Mouse (Mus musculus) adrenal gland, adult 10 weeks (tissue): ENCODE results near the gene Kcnc3. TPM values are rescaled to one million over a fixed set of nuclear protein-coding genes. Genes with fewer than 3 reads are reported as not detected.

Experiments used
- polyA plus RNA-seq: library from polyadenylated mRNA; stranded (reverse); fragments of 350-450 nt; fragmentation: Illumina TruSeq; extraction: RNeasy Lipid Tissue Mini Kit (QIAGEN cat#74804); gene quantifications from one replicate; pipeline ENCODE4 v1.2.3, GENCODE M21; 2014; ENCODE audit warnings: low read depth, low replicate concordance

Kcnc3 gene
- polyA plus RNA-seq, result 1.1 TPM

GRCm38 (mm10) chr7:44590402-44591347 lies at the start of gene Kcnc3:
TSS of gene Kcnc3 (plus strand) at chr7:44590664.

GRCm38 (mm10) chr7:44548497-44549087 lies 41.9 kb upstream of the Kcnc3 start, which contains the start of gene Pold1:
TSS of gene Pold1 (minus strand) at chr7:44548849.

DNA sequence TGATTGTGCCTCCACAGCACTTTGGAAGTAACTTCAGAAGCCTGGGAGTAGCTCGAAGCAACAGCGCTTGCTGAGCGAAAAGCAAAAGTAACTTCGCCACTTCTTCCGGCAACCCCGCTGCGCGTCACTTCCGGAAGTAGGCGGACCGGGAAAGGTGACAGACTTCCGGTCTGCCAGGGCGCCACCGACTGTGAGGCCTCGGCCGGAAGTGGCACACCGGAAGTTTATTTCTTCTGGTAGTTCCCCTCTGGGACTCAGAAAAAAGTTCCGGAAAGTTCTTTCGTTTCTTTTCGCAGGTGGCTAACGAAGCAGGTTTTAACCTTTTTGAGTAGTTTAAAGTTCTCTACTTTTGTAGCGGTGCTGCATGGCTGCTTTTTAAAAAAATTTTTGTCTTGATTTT lies 36.6 kb upstream of the Kcnc3 start, which contains the start of gene Nr1h2:
Gene Nr1h2 (minus strand): TSS at position 126 of the 400 bp plus-strand sequence.

GRCm38 (mm10) chr7:44572213-44572701 lies 18.2 kb upstream of the Kcnc3 start, which contains the start of gene Napsa:
TSS of gene Napsa (plus strand) at chr7:44572380.

Other genes starting within 250 kb of the Kcnc3 start
- not detected for gene Syt3, start 206.6 kb upstream of the Kcnc3 start, polyA plus RNA-seq
- gene 1700008O03Rik, start 204.8 kb upstream of the Kcnc3 start, polyA plus RNA-seq, result not detected
- 0.35 TPM for gene Lrrc4b, start 161.6 kb upstream of the Kcnc3 start, polyA plus RNA-seq
- not detected for gene Aspdh, start 125.3 kb upstream of the Kcnc3 start, polyA plus RNA-seq
- 1.7 TPM for gene Josd2, start 122.7 kb upstream of the Kcnc3 start, polyA plus RNA-seq
- gene Emc10, start 94.1 kb upstream of the Kcnc3 start, polyA plus RNA-seq, result 1.6 TPM
- gene Fam71e1, start 94.1 kb upstream of the Kcnc3 start, polyA plus RNA-seq, result not detected
- gene Mybpc2, start 66.0 kb upstream of the Kcnc3 start, polyA plus RNA-seq, result 1.4 TPM
- not detected for gene Spib, start 58.6 kb upstream of the Kcnc3 start, polyA plus RNA-seq
- not detected for gene Pold1, start 41.8 kb upstream of the Kcnc3 start, polyA plus RNA-seq
- gene Nr1h2, start 36.7 kb upstream of the Kcnc3 start, polyA plus RNA-seq, result 3.0 TPM
- not detected for gene Napsa, start 18.3 kb upstream of the Kcnc3 start, polyA plus RNA-seq
- gene Myh14, start 80.2 kb downstream of the Kcnc3 start, polyA plus RNA-seq, result not detected
- gene Izumo2, start 118.1 kb downstream of the Kcnc3 start, polyA plus RNA-seq, result not detected
- gene Vrk3, start 157.7 kb downstream of the Kcnc3 start, polyA plus RNA-seq, result 10.4 TPM
- gene Zfp473, start 160.4 kb downstream of the Kcnc3 start, polyA plus RNA-seq, result 0.52 TPM
- gene Nup62, start 225.4 kb downstream of the Kcnc3 start, polyA plus RNA-seq, result 4.8 TPM
- gene Il4i1, start 225.7 kb downstream of the Kcnc3 start, polyA plus RNA-seq, result not detected
- gene Atf5, start 226.0 kb downstream of the Kcnc3 start, polyA plus RNA-seq, result 7.3 TPM